Mouse (Mus musculus) liver, embryonic 14.5 days (tissue): ENCODE data around the gene Vmp1. TPM values are rescaled to one million over a fixed set of nuclear protein-coding genes. Genes with fewer than 3 reads are reported as not detected.

Experiments used
- ATAC-seq: fragments of 200-750 bp; cut with Nextera tagmentation; 2 replicates; pipeline ENCODE4 v1.8.0; 2017; ENCODE audit warnings: moderate number of reproducible peaks, mild to moderate bottlenecking, moderate library complexity; ENCODE audit not compliant: insufficient read depth
- DNase-seq, 3 experiments: peaks; one replicate each; pipeline ENCODE4 v3.0.0-alpha.2; 2012 to 2013; ENCODE audit warnings: low read depth in 3 of 3, low spot score in 3 of 3
- H3K27ac ChIP-seq: fragments of 300-500 bp; sonication (generic); 2 replicates; pipeline ENCODE4 v1.5.1; 2014; ENCODE audit warnings: moderate library complexity, mild to moderate bottlenecking, control low read depth, inconsistent platforms
- H3K27me3 ChIP-seq: fragments of 300-500 bp; sonication (generic); 2 replicates; pipeline ENCODE4 v1.6.1; 2014; ENCODE audit warnings: mild to moderate bottlenecking, low read length, moderate library complexity; ENCODE audit not compliant: control insufficient read depth, insufficient read depth
- H3K36me3 ChIP-seq: fragments of 300-500 bp; sonication (generic); replicated peaks from 2 replicates; pipeline ENCODE4 v1.6.1; 2014; ENCODE audit warnings: low read depth; ENCODE audit not compliant: control insufficient read depth, insufficient read depth
- H3K4me1 ChIP-seq, 2 experiments: fragments of 200-500 bp in 1 of 2; fragments of 300-500 bp in 1 of 2; sonication (generic) in 1 of 2; replicated peaks; 2 replicates each; pipeline ENCODE4 v1.6.1; 2012 to 2014; ENCODE audit warnings: antibody characterized with exemption in 1 of 2, inconsistent platforms in 1 of 2, low read length in 1 of 2; ENCODE audit not compliant: control insufficient read depth in 2 of 2, insufficient read depth in 2 of 2
- H3K4me2 ChIP-seq: fragments of 300-500 bp; sonication (generic); 2 replicates; pipeline ENCODE4 v1.6.1; 2014; ENCODE audit warnings: low read depth, mild to moderate bottlenecking, control low read depth, moderate library complexity
- H3K4me3 ChIP-seq, 2 experiments: fragments of 200-500 bp in 1 of 2; fragments of 300-500 bp in 1 of 2; sonication (generic) in 1 of 2; 2 replicates each; pipeline ENCODE4 v1.5.1; 2012 to 2014; ENCODE audit warnings: low read depth in 2 of 2, low read length in 2 of 2, mild to moderate bottlenecking in 2 of 2, control low read depth in 1 of 2, inconsistent platforms in 1 of 2, moderate library complexity in 1 of 2; ENCODE audit not compliant: insufficient read depth in 1 of 2
- H3K9ac ChIP-seq: fragments of 300-500 bp; sonication (generic); replicated peaks from 2 replicates; pipeline ENCODE4 v1.6.1; 2014; ENCODE audit warnings: mild to moderate bottlenecking, control low read depth, moderate library complexity
- H3K9me3 ChIP-seq: fragments of 300-500 bp; sonication (generic); 2 replicates; pipeline ENCODE4 v1.6.1; 2016; ENCODE audit warnings: low read length, mixed read lengths; ENCODE audit not compliant: control insufficient read depth
- CTCF ChIP-seq: IDR thresholded peaks from 2 replicates; pipeline ENCODE4 v1.5.1; 2016; ENCODE audit warnings: antibody characterized with exemption, low read depth, control low read depth
- EP300 ChIP-seq: IDR thresholded peaks from 2 replicates; pipeline ENCODE4 v1.6.1; 2016; ENCODE audit warnings: antibody characterized with exemption, low read depth
- WGBS: fragments of 180-500 bp; shearing (Covaris S2); extraction: QIAGEN DNeasy Blood & Tissue Kit; methylation state at CpG from one replicate; pipeline ENCODE4 v1.1.7; 2014; ENCODE audit not compliant: insufficient replicate concordance; 5-methylcytosine and 5-hydroxymethylcytosine counted together
- polyA plus RNA-seq, 2 experiments: library from polyadenylated mRNA; depleted of rRNA in 1 of 2; stranded (reverse) in 1 of 2; unstranded in 1 of 2; fragments of >200 nt; fragmentation: Nextera tagmentation in 1 of 2; extraction: Ambion mirVana in 1 of 2; gene quantifications; 2 replicates each; pipeline versions ENCODE4 v1.2.1 to v1.2.3; 2012 to 2014

Gene Vmp1
- polyA plus RNA-seq, 2 experiments = 33.1 to 94.2 TPM

- ATAC-seq (peak; percentile 67), DNase-seq (peak; percentile 56 to 73 (median 60))
- 3% methylated on average over 11 of the region's 11 CpGs for WGBS
- peak overlapping the region; percentile 75 for H3K4me2 ChIP-seq
- no peaks in the 10 kb centered on the region for H3K27me3 ChIP-seq
- peaks cover 25 to 63% of the 10 kb centered on the region in 2 experiments for H3K4me1 ChIP-seq
- H3K27ac ChIP-seq = peak overlapping the region; percentile 63
- H3K9ac ChIP-seq = peak overlapping the region; percentile 71
- H3K9me3 ChIP-seq = no peaks in the 10 kb centered on the region
- H3K36me3 ChIP-seq = peaks cover 4% of the 10 kb centered on the region; the same call in 1 of the 2 replicates
- peak overlapping the region; percentile 54 to 63 for H3K4me3 ChIP-seq
- TF ChIP-seq EP300 (no peak), CTCF (no peak)
Measured at GRCm38 (mm10) chr11:86581250-86581753, 102.3 kb downstream of the Vmp1 start.

- Histone ChIP-seq H3K4me2 (peak overlapping the region; percentile 75), H3K4me1 (peaks cover 23 to 60% of the 10 kb centered on the region in 2 experiments), H3K36me3 (peaks cover 4% of the 10 kb centered on the region; the same call in 1 of the 2 replicates), H3K9me3 (no peaks in the 10 kb centered on the region), H3K27me3 (no peaks in the 10 kb centered on the region), H3K4me3 (peak overlapping the region in 1 of 2 experiments; percentile 63; a peak in 1 of 4 replicates), H3K9ac (peak overlapping the region; percentile 71; the same call in 1 of the 2 replicates), H3K27ac (peak overlapping the region; percentile 18; the same call in 1 of the 2 replicates)
- no peak for ATAC-seq
- 73% methylated on average over 9 of the region's 9 CpGs for WGBS
- no peak for TF ChIP-seq CTCF
- TF ChIP-seq EP300 = no peak
- DNase-seq = no peak
Measured at GRCm38 (mm10) chr11:86580319-86581113, 103.1 kb downstream of the Vmp1 start.

GRCm38 (mm10) chr11:86579731-86580318 lies 103.8 kb downstream of the Vmp1 start:
- ATAC-seq = no peak
- H3K4me3 ChIP-seq = no peak overlapping the region
- H3K9me3 ChIP-seq = no peaks in the 10 kb centered on the region
- H3K36me3 ChIP-seq = no peaks in the 10 kb centered on the region
- no peak overlapping the region for H3K9ac ChIP-seq
- peaks cover 19 to 60% of the 10 kb centered on the region in 2 experiments for H3K4me1 ChIP-seq
- H3K4me2 ChIP-seq = no peak overlapping the region
- 75% methylated on average over 10 of the region's 10 CpGs for WGBS
- DNase-seq = no peak
- TF ChIP-seq CTCF (no peak), EP300 (no peak)
- H3K27me3 ChIP-seq = no peaks in the 10 kb centered on the region
- H3K27ac ChIP-seq = peak overlapping the region; percentile 18

- Histone ChIP-seq H3K9me3 (no peaks in the 10 kb centered on the region), H3K27me3 (no peaks in the 10 kb centered on the region), H3K27ac (no peak overlapping the region; the same call in 1 of the 2 replicates), H3K9ac (no peak overlapping the region), H3K4me1 (peaks cover 18 to 58% of the 10 kb centered on the region in 2 experiments), H3K4me2 (peak overlapping the region; percentile 42), H3K36me3 (no peaks in the 10 kb centered on the region), H3K4me3 (no peak overlapping the region)
- TF ChIP-seq CTCF (no peak), EP300 (no peak)
- DNase-seq (no peak), ATAC-seq (peak; percentile 6; the same call in 1 of the 2 replicates)
- 41% methylated on average over 25 of the region's 25 CpGs for WGBS
Measured at GRCm38 (mm10) chr11:86578809-86579730, 104.6 kb downstream of the Vmp1 start.
